Mouse (Mus musculus) midbrain, embryonic 12.5 days (tissue): ENCODE results near the gene Ndst2. TPM values are rescaled to one million over a fixed set of nuclear protein-coding genes. Genes with fewer than 3 reads are reported as not detected.
A peak's percentile ranks its signal among the peaks of the same experiment; 100 is the strongest.

Source experiments
- ATAC-seq: fragments of 200-750 bp; cut with Nextera tagmentation; 2 replicates; pipeline ENCODE4 v1.8.0; 2017; ENCODE audit warnings: low read depth, moderate TSS enrichment, moderate library complexity; ENCODE audit not compliant: low FRiP score
- H3K27ac ChIP-seq: fragments of 300-500 bp; sonication (generic); replicated peaks from 2 replicates; pipeline ENCODE4 v1.5.1; 2016; ENCODE audit warnings: mild to moderate bottlenecking
- H3K27me3 ChIP-seq: fragments of 300-500 bp; sonication (generic); 2 replicates; pipeline ENCODE4 v1.6.1; 2016; ENCODE audit warnings: mild to moderate bottlenecking
- H3K36me3 ChIP-seq: fragments of 300-500 bp; sonication (generic); 2 replicates; pipeline ENCODE4 v1.6.1; 2016
- H3K4me1 ChIP-seq: fragments of 300-500 bp; sonication (generic); 2 replicates; pipeline ENCODE4 v1.6.1; 2016
- H3K4me2 ChIP-seq: fragments of 300-500 bp; sonication (generic); replicated peaks from 2 replicates; pipeline ENCODE4 v1.6.1; 2016; ENCODE audit warnings: mild to moderate bottlenecking, moderate library complexity
- H3K4me3 ChIP-seq: fragments of 300-500 bp; sonication (generic); 2 replicates; pipeline ENCODE4 v1.5.1; 2016; ENCODE audit warnings: mild to moderate bottlenecking
- H3K9ac ChIP-seq: fragments of 300-500 bp; sonication (generic); replicated peaks from 2 replicates; pipeline ENCODE4 v1.6.1; 2016; ENCODE audit warnings: mild to moderate bottlenecking, moderate library complexity
- H3K9me3 ChIP-seq: fragments of 300-500 bp; sonication (generic); 2 replicates; pipeline ENCODE4 v1.6.1; 2016; ENCODE audit warnings: mild to moderate bottlenecking
- WGBS: fragments of 180-500 bp; shearing (Covaris S2); methylation state at CpG from one replicate; pipeline ENCODE4 v1.1.7; 2016; 5-methylcytosine and 5-hydroxymethylcytosine counted together
- polyA plus RNA-seq: library from polyadenylated mRNA; unstranded; fragments of >200 nt; fragmentation: Nextera tagmentation; extraction: Ambion mirVana; gene quantifications from 2 replicates; pipeline ENCODE4 v1.2.1, GENCODE M21; 2016

Gene Ndst2
- polyA plus RNA-seq, 1 experiment from 2014 or later: 25.0 TPM

GRCm38 (mm10) chr14:20764942-20765341, 30.6 kb upstream of the Ndst2 start:
- no peak for ATAC-seq
- H3K9ac ChIP-seq: no peak overlapping the region
- no peaks in the 10 kb centered on the region for H3K27me3 ChIP-seq
- H3K36me3 ChIP-seq: peaks cover 79% of the 10 kb centered on the region
- no peak overlapping the region for H3K27ac ChIP-seq
- WGBS: 83% methylated on average over 5 of the region's 5 CpGs
- no peaks in the 10 kb centered on the region for H3K4me1 ChIP-seq
- no peaks in the 10 kb centered on the region for H3K9me3 ChIP-seq
- no peak overlapping the region for H3K4me2 ChIP-seq
- no peak overlapping the region for H3K4me3 ChIP-seq

GRCm38 (mm10) chr14:20758768-20759435, 24.5 kb upstream of the Ndst2 start:
- no peak for ATAC-seq

GRCm38 (mm10) chr14:20757370-20757907, 23.1 kb upstream of the Ndst2 start:
- Histone ChIP-seq H3K4me1 (no peaks in the 10 kb centered on the region), H3K27ac (no peak overlapping the region), H3K4me3 (no peak overlapping the region), H3K36me3 (peaks cover 76% of the 10 kb centered on the region), H3K27me3 (no peaks in the 10 kb centered on the region), H3K4me2 (no peak overlapping the region), H3K9me3 (no peaks in the 10 kb centered on the region), H3K9ac (no peak overlapping the region)
- no peak for ATAC-seq
- WGBS: 98% methylated on average over 22 of the region's 22 CpGs

More at GRCm38 (mm10) chr14:20758768-20759435, 24.5 kb upstream of the Ndst2 start:
- 82% methylated on average over 8 of the region's 8 CpGs for whole genome bisulfite sequencing
- no peak overlapping the region for H3K4me3 ChIP-seq
- peaks cover 90% of the 10 kb centered on the region for H3K36me3 ChIP-seq
- H3K27ac ChIP-seq: no peak overlapping the region
- no peaks in the 10 kb centered on the region for H3K27me3 ChIP-seq
- H3K4me1 ChIP-seq: no peaks in the 10 kb centered on the region
- no peak overlapping the region for H3K9ac ChIP-seq
- no peaks in the 10 kb centered on the region for H3K9me3 ChIP-seq
- H3K4me2 ChIP-seq: no peak overlapping the region

GRCm38 (mm10) chr14:20753792-20754191, 19.4 kb upstream of the Ndst2 start:
- H3K4me3 ChIP-seq: no peak overlapping the region
- ATAC-seq: no peak
- H3K4me2 ChIP-seq: no peak overlapping the region
- WGBS: 89% methylated on average over 3 of the region's 3 CpGs
- no peaks in the 10 kb centered on the region for H3K4me1 ChIP-seq
- no peaks in the 10 kb centered on the region for H3K9me3 ChIP-seq
- H3K27ac ChIP-seq: no peak overlapping the region
- H3K36me3 ChIP-seq: peaks cover 40% of the 10 kb centered on the region
- no peak overlapping the region for H3K9ac ChIP-seq
- no peaks in the 10 kb centered on the region for H3K27me3 ChIP-seq

GRCm38 (mm10) chr14:20750503-20750902, 16.1 kb upstream of the Ndst2 start:
- Histone ChIP-seq H3K27me3 (no peaks in the 10 kb centered on the region), H3K36me3 (peaks cover 22% of the 10 kb centered on the region), H3K4me2 (no peak overlapping the region), H3K27ac (no peak overlapping the region), H3K9me3 (no peaks in the 10 kb centered on the region), H3K9ac (no peak overlapping the region), H3K4me3 (no peak overlapping the region), H3K4me1 (no peaks in the 10 kb centered on the region)
- ATAC-seq: no peak
- 93% methylated on average over 5 of the region's 5 CpGs for WGBS

GRCm38 (mm10) chr14:20749494-20750051, 15.2 kb upstream of the Ndst2 start:
- Histone ChIP-seq H3K9me3 (no peaks in the 10 kb centered on the region), H3K36me3 (peaks cover 22% of the 10 kb centered on the region; the same call in 1 of the 2 replicates), H3K27ac (no peak overlapping the region), H3K4me2 (no peak overlapping the region), H3K9ac (no peak overlapping the region), H3K27me3 (no peaks in the 10 kb centered on the region), H3K4me1 (no peaks in the 10 kb centered on the region), H3K4me3 (no peak overlapping the region)
- 87% methylated on average over 4 of the region's 4 CpGs for WGBS
- no peak for ATAC-seq

GRCm38 (mm10) chr14:20748388-20748787, 14.0 kb upstream of the Ndst2 start:
- WGBS: 81% methylated on average over 4 of the region's 4 CpGs
- no peaks in the 10 kb centered on the region for H3K9me3 ChIP-seq
- no peak overlapping the region for H3K4me3 ChIP-seq
- peaks cover 33% of the 10 kb centered on the region for H3K36me3 ChIP-seq
- ATAC-seq: no peak
- no peak overlapping the region for H3K9ac ChIP-seq
- no peak overlapping the region for H3K27ac ChIP-seq
- no peak overlapping the region for H3K4me2 ChIP-seq
- H3K4me1 ChIP-seq: no peaks in the 10 kb centered on the region
- H3K27me3 ChIP-seq: no peaks in the 10 kb centered on the region

- ATAC-seq: no peak
Observed at GRCm38 (mm10) chr14:20746935-20747334, 12.6 kb upstream of the Ndst2 start.

GRCm38 (mm10) chr14:20743614-20744013, 9.3 kb upstream of the Ndst2 start:
- 97% methylated on average over 3 of the region's 3 CpGs for WGBS
- no peak overlapping the region for H3K4me3 ChIP-seq

More at GRCm38 (mm10) chr14:20746935-20747334, 12.6 kb upstream of the Ndst2 start:
- peaks cover 39% of the 10 kb centered on the region for H3K36me3 ChIP-seq
- H3K27ac ChIP-seq: no peak overlapping the region
- H3K9ac ChIP-seq: no peak overlapping the region
- H3K4me2 ChIP-seq: no peak overlapping the region
- 91% methylated on average over 3 of the region's 3 CpGs for WGBS
- no peaks in the 10 kb centered on the region for H3K27me3 ChIP-seq
- no peak overlapping the region for H3K4me3 ChIP-seq
- no peaks in the 10 kb centered on the region for H3K4me1 ChIP-seq
- no peaks in the 10 kb centered on the region for H3K9me3 ChIP-seq

GRCm38 (mm10) chr14:20741301-20741700, 6.9 kb upstream of the Ndst2 start:
- Histone ChIP-seq H3K27ac (no peak overlapping the region), H3K4me1 (no peaks in the 10 kb centered on the region), H3K36me3 (peaks cover 74% of the 10 kb centered on the region), H3K9ac (0 out of 2 replicates have a peak overlapping the region, but pooled peaks have one; percentile 8), H3K9me3 (no peaks in the 10 kb centered on the region), H3K4me3 (no peak overlapping the region), H3K27me3 (no peaks in the 10 kb centered on the region), H3K4me2 (no peak overlapping the region)
- 95% methylated on average over 9 of the region's 9 CpGs for WGBS
- no peak for ATAC-seq

More at GRCm38 (mm10) chr14:20743614-20744013, 9.3 kb upstream of the Ndst2 start:
- no peak for ATAC-seq
- H3K9ac ChIP-seq: no peak overlapping the region
- H3K36me3 ChIP-seq: peaks cover 68% of the 10 kb centered on the region
- no peak overlapping the region for H3K27ac ChIP-seq
- no peak overlapping the region for H3K4me2 ChIP-seq
- no peaks in the 10 kb centered on the region for H3K9me3 ChIP-seq
- no peaks in the 10 kb centered on the region for H3K4me1 ChIP-seq
- H3K27me3 ChIP-seq: no peaks in the 10 kb centered on the region

- no peak for ATAC-seq
- H3K27me3 ChIP-seq: no peaks in the 10 kb centered on the region
- no peaks in the 10 kb centered on the region for H3K9me3 ChIP-seq
- no peak overlapping the region for H3K4me3 ChIP-seq
- 93% methylated on average over 8 of the region's 8 CpGs for WGBS
- H3K4me2 ChIP-seq: no peak overlapping the region
- peaks cover 6% of the 10 kb centered on the region for H3K4me1 ChIP-seq
- peaks cover 57% of the 10 kb centered on the region for H3K36me3 ChIP-seq
- no peak overlapping the region for H3K9ac ChIP-seq
- no peak overlapping the region for H3K27ac ChIP-seq
Observed at GRCm38 (mm10) chr14:20738511-20738910, 4.1 kb upstream of the Ndst2 start.

GRCm38 (mm10) chr14:20737306-20737705, 2.9 kb upstream of the Ndst2 start:
- ATAC-seq: no peak
- peaks cover 12% of the 10 kb centered on the region for H3K4me1 ChIP-seq
- H3K4me3 ChIP-seq: no peak overlapping the region
- H3K27me3 ChIP-seq: no peaks in the 10 kb centered on the region
- no peak overlapping the region for H3K4me2 ChIP-seq
- H3K27ac ChIP-seq: no peak overlapping the region
- no peaks in the 10 kb centered on the region for H3K9me3 ChIP-seq
- no peak overlapping the region for H3K9ac ChIP-seq
- WGBS: 49% methylated on average over 14 of the region's 14 CpGs
- H3K36me3 ChIP-seq: peaks cover 51% of the 10 kb centered on the region
